Mouse (Mus musculus): ENCODE results near the gene Ubac2. TPM values are rescaled to one million over a fixed set of nuclear protein-coding genes. Genes with fewer than 3 reads are reported as not detected.

The Ubac2 gene
- polyA plus RNA-seq, 1 experiment from 2014 or later = 72.9 TPM

GRCm38 (mm10) chr14:122010301-122010700, 131.9 kb downstream of the Ubac2 start:
- no peak overlapping the region for H3K9ac ChIP-seq (ENCODE audit: low read length)
- H3K27me3 ChIP-seq (ENCODE audit: control insufficient read depth, insufficient read depth, low read length) = no peaks in the 10 kb centered on the region
- H3K36me3 ChIP-seq (ENCODE audit: control insufficient read depth, insufficient read depth, low read length) = no peaks in the 10 kb centered on the region
- no peak overlapping the region for H3K4me3 ChIP-seq (ENCODE audit: low read depth, low read length)
- H3K27ac ChIP-seq (ENCODE audit: low read depth, low read length) = no peak overlapping the region
- H3K9me3 ChIP-seq (ENCODE audit: control insufficient read depth, low read length) = no peaks in the 10 kb centered on the region
- no peaks in the 10 kb centered on the region for H3K4me1 ChIP-seq (replicated peaks; ENCODE audit: control insufficient read depth, insufficient read depth, low read length)
- DNase-seq (ENCODE audit: low spot score) (no peak), ATAC-seq (replicated peaks; ENCODE audit: low FRiP score) (no peak)
- WGBS = 86% methylated on average over 7 of the region's 7 CpGs
- H3K4me2 ChIP-seq (ENCODE audit: low read depth, low read length, severe bottlenecking) = no peak overlapping the region

GRCm38 (mm10) chr14:122011768-122012167, 133.3 kb downstream of the Ubac2 start:
- Histone ChIP-seq H3K9ac (ENCODE audit: low read length) (no peak overlapping the region), H3K9me3 (ENCODE audit: control insufficient read depth, low read length) (no peaks in the 10 kb centered on the region), H3K4me2 (ENCODE audit: low read depth, low read length, severe bottlenecking) (no peak overlapping the region), H3K27ac (ENCODE audit: low read depth, low read length) (no peak overlapping the region), H3K36me3 (ENCODE audit: control insufficient read depth, insufficient read depth, low read length) (no peaks in the 10 kb centered on the region), H3K27me3 (ENCODE audit: control insufficient read depth, insufficient read depth, low read length) (no peaks in the 10 kb centered on the region), H3K4me3 (ENCODE audit: low read depth, low read length) (no peak overlapping the region), H3K4me1 (replicated peaks; ENCODE audit: control insufficient read depth, insufficient read depth, low read length) (no peaks in the 10 kb centered on the region)
- ATAC-seq (replicated peaks; ENCODE audit: low FRiP score) (no peak), DNase-seq (ENCODE audit: low spot score) (no peak)
- WGBS = 95% methylated on average over 8 of the region's 8 CpGs

- Histone ChIP-seq H3K4me1 (replicated peaks; ENCODE audit: control insufficient read depth, insufficient read depth, low read length) (no peaks in the 10 kb centered on the region), H3K4me3 (ENCODE audit: low read depth, low read length) (no peak overlapping the region), H3K9ac (ENCODE audit: low read length) (no peak overlapping the region), H3K9me3 (ENCODE audit: control insufficient read depth, low read length) (no peaks in the 10 kb centered on the region), H3K36me3 (ENCODE audit: control insufficient read depth, insufficient read depth, low read length) (no peaks in the 10 kb centered on the region), H3K27ac (ENCODE audit: low read depth, low read length) (no peak overlapping the region), H3K4me2 (ENCODE audit: low read depth, low read length, severe bottlenecking) (no peak overlapping the region), H3K27me3 (ENCODE audit: control insufficient read depth, insufficient read depth, low read length) (no peaks in the 10 kb centered on the region)
- DNase-seq (ENCODE audit: low spot score) (no peak), ATAC-seq (replicated peaks; ENCODE audit: low FRiP score) (no peak)
- WGBS = 81% methylated on average over 5 of the region's 5 CpGs
These were observed 133.8 kb downstream of the Ubac2 start for GRCm38 (mm10) chr14:122012193-122012592.

- Histone ChIP-seq H3K4me3 (ENCODE audit: low read depth, low read length) (no peak overlapping the region), H3K4me2 (ENCODE audit: low read depth, low read length, severe bottlenecking) (no peak overlapping the region), H3K9me3 (ENCODE audit: control insufficient read depth, low read length) (no peaks in the 10 kb centered on the region), H3K27ac (ENCODE audit: low read depth, low read length) (no peak overlapping the region), H3K9ac (ENCODE audit: low read length) (no peak overlapping the region), H3K36me3 (ENCODE audit: control insufficient read depth, insufficient read depth, low read length) (no peaks in the 10 kb centered on the region), H3K27me3 (ENCODE audit: control insufficient read depth, insufficient read depth, low read length) (no peaks in the 10 kb centered on the region), H3K4me1 (replicated peaks; ENCODE audit: control insufficient read depth, insufficient read depth, low read length) (no peaks in the 10 kb centered on the region)
- DNase-seq (ENCODE audit: low spot score) (no peak), ATAC-seq (replicated peaks; ENCODE audit: low FRiP score) (no peak)
- 80% methylated on average over 13 of the region's 13 CpGs for WGBS
These were observed 134.4 kb downstream of the Ubac2 start for GRCm38 (mm10) chr14:122012814-122013213.

- Histone ChIP-seq H3K27me3 (ENCODE audit: control insufficient read depth, insufficient read depth, low read length) (no peaks in the 10 kb centered on the region), H3K9me3 (ENCODE audit: control insufficient read depth, low read length) (no peaks in the 10 kb centered on the region), H3K4me2 (ENCODE audit: low read depth, low read length, severe bottlenecking) (no peak overlapping the region), H3K27ac (ENCODE audit: low read depth, low read length) (no peak overlapping the region), H3K36me3 (ENCODE audit: control insufficient read depth, insufficient read depth, low read length) (no peaks in the 10 kb centered on the region), H3K4me1 (replicated peaks; ENCODE audit: control insufficient read depth, insufficient read depth, low read length) (no peaks in the 10 kb centered on the region), H3K4me3 (ENCODE audit: low read depth, low read length) (no peak overlapping the region), H3K9ac (ENCODE audit: low read length) (no peak overlapping the region)
- ATAC-seq (replicated peaks; ENCODE audit: low FRiP score) = no peak
- no peak for DNase-seq (ENCODE audit: low spot score)
- WGBS = 90% methylated on average over 14 of the region's 14 CpGs
These were observed 135.1 kb downstream of the Ubac2 start for GRCm38 (mm10) chr14:122013417-122013951.

- no peak overlapping the region for H3K9ac ChIP-seq (ENCODE audit: low read length)
- no peaks in the 10 kb centered on the region for H3K9me3 ChIP-seq (ENCODE audit: control insufficient read depth, low read length)
- no peak overlapping the region for H3K27ac ChIP-seq (ENCODE audit: low read depth, low read length)
- no peaks in the 10 kb centered on the region; the same call in 1 of the 2 replicates for H3K36me3 ChIP-seq (ENCODE audit: control insufficient read depth, insufficient read depth, low read length)
- no peak overlapping the region for H3K4me3 ChIP-seq (ENCODE audit: low read depth, low read length)
- H3K4me1 ChIP-seq (replicated peaks; ENCODE audit: control insufficient read depth, insufficient read depth, low read length) = no peaks in the 10 kb centered on the region
- DNase-seq (ENCODE audit: low spot score) (no peak), ATAC-seq (replicated peaks; ENCODE audit: low FRiP score) (no peak)
- WGBS = 88% methylated on average over 2 of the region's 2 CpGs
- H3K27me3 ChIP-seq (ENCODE audit: control insufficient read depth, insufficient read depth, low read length) = no peaks in the 10 kb centered on the region
- H3K4me2 ChIP-seq (ENCODE audit: low read depth, low read length, severe bottlenecking) = no peak overlapping the region
These were observed 139.5 kb downstream of the Ubac2 start for GRCm38 (mm10) chr14:122017958-122018357.

GRCm38 (mm10) chr14:122019389-122019788, 141.0 kb downstream of the Ubac2 start:
- Histone ChIP-seq H3K27ac (ENCODE audit: low read depth, low read length) (no peak overlapping the region), H3K36me3 (ENCODE audit: control insufficient read depth, insufficient read depth, low read length) (no peaks in the 10 kb centered on the region; the same call in 1 of the 2 replicates), H3K4me1 (replicated peaks; ENCODE audit: control insufficient read depth, insufficient read depth, low read length) (no peaks in the 10 kb centered on the region), H3K9me3 (ENCODE audit: control insufficient read depth, low read length) (no peaks in the 10 kb centered on the region), H3K9ac (ENCODE audit: low read length) (no peak overlapping the region), H3K4me2 (ENCODE audit: low read depth, low read length, severe bottlenecking) (no peak overlapping the region), H3K27me3 (ENCODE audit: control insufficient read depth, insufficient read depth, low read length) (no peaks in the 10 kb centered on the region), H3K4me3 (ENCODE audit: low read depth, low read length) (no peak overlapping the region)
- DNase-seq (ENCODE audit: low spot score) (no peak), ATAC-seq (replicated peaks; ENCODE audit: low FRiP score) (no peak)
- WGBS = 96% methylated on average over 2 of the region's 2 CpGs

- no peak overlapping the region for H3K27ac ChIP-seq (ENCODE audit: low read depth, low read length)
- H3K9ac ChIP-seq (ENCODE audit: low read length) = no peak overlapping the region
- no peaks in the 10 kb centered on the region for H3K9me3 ChIP-seq (ENCODE audit: control insufficient read depth, low read length)
- no peak for DNase-seq (ENCODE audit: low spot score)
- H3K4me1 ChIP-seq (replicated peaks; ENCODE audit: control insufficient read depth, insufficient read depth, low read length) = no peaks in the 10 kb centered on the region
- ATAC-seq (replicated peaks; ENCODE audit: low FRiP score) = no peak
- no peaks in the 10 kb centered on the region; the same call in 1 of the 2 replicates for H3K36me3 ChIP-seq (ENCODE audit: control insufficient read depth, insufficient read depth, low read length)
- H3K27me3 ChIP-seq (ENCODE audit: control insufficient read depth, insufficient read depth, low read length) = no peaks in the 10 kb centered on the region
- no peak overlapping the region for H3K4me3 ChIP-seq (ENCODE audit: low read depth, low read length)
- 96% methylated on average over 6 of the region's 6 CpGs for WGBS
- H3K4me2 ChIP-seq (ENCODE audit: low read depth, low read length, severe bottlenecking) = no peak overlapping the region
These were observed 142.1 kb downstream of the Ubac2 start for GRCm38 (mm10) chr14:122020567-122020966.

GRCm38 (mm10) chr14:122023054-122023453, 144.6 kb downstream of the Ubac2 start:
- ATAC-seq (replicated peaks; ENCODE audit: low FRiP score) (no peak), DNase-seq (ENCODE audit: low spot score) (no peak)
- H3K4me1 ChIP-seq (replicated peaks; ENCODE audit: control insufficient read depth, insufficient read depth, low read length) = no peaks in the 10 kb centered on the region
- no peak overlapping the region for H3K27ac ChIP-seq (ENCODE audit: low read depth, low read length)
- no peak overlapping the region for H3K9ac ChIP-seq (ENCODE audit: low read length)
- H3K27me3 ChIP-seq (ENCODE audit: control insufficient read depth, insufficient read depth, low read length) = no peaks in the 10 kb centered on the region
- no peaks in the 10 kb centered on the region for H3K9me3 ChIP-seq (ENCODE audit: control insufficient read depth, low read length)
- H3K36me3 ChIP-seq (ENCODE audit: control insufficient read depth, insufficient read depth, low read length) = no peaks in the 10 kb centered on the region; the same call in 1 of the 2 replicates
- 89% methylated on average over 1 of the region's 1 CpGs for WGBS
- no peak overlapping the region for H3K4me3 ChIP-seq (ENCODE audit: low read depth, low read length)
- H3K4me2 ChIP-seq (ENCODE audit: low read depth, low read length, severe bottlenecking) = no peak overlapping the region

Data from forebrain, embryonic 11.5 days (tissue).